Mouse (Mus musculus) urinary bladder, postnatal 4 days (tissue): ENCODE results near the gene Lcp2.
"Not testable (repeated sequence)": the region's sequence is repeated elsewhere in the genome, so short reads cannot be mapped to it uniquely, and the experiment has no call there.

Source experiments
- DNase-seq, 2 experiments: peaks; one replicate each; pipeline ENCODE4 v3.0.0; 2021 to 2022; ENCODE audit warnings: low spot score in 2 of 2

Lcp2 gene

DNA sequence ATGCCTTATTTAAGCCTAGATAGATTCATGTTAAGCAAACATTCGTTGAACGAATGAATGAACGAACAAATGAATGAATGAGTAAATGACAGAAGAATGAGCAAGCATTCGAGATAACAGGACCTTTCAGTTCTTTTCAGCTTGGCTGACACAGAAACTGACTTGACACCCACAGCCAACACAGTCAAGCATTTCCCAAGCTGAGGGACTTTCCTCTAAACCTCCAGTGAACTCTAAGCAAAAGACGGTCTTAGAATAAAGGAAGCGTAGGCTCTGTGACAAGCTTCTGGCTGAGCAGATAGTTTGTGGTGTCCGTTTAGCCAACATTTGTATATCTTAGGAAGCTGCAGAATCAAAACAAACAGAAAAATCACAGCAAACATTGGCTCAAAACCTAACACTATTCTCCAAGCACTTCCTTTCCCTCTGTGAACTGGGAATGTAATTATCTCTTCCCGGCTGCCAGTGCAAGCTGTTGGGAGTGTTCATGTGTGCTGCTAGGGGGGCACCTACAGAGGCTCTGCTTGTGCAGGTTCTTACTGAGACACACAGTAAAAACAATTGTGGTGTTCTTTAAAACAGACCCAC lies 39.5 kb downstream of the Lcp2 start:
- no peak for DNase-seq

DNA sequence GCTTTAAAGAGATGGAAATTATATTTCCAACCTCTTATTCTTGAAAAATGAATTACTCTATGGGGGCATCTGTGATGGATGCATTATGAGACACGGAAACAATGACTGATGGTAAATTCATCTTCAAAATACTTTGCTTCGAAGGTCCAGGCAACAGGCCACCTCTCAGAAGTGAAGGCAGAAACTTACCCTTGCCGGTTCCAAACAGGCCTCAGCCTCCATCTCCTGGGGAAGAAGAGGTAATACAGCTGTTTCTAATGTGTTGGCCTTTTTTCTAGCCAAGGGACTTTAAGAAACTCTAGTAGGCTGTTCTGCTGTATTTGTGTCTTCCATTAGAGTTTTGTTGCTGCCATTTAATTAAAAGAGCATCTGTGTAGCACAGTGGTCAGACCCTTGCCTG lies 40.3 kb downstream of the Lcp2 start:
- no peak for DNase-seq

DNA sequence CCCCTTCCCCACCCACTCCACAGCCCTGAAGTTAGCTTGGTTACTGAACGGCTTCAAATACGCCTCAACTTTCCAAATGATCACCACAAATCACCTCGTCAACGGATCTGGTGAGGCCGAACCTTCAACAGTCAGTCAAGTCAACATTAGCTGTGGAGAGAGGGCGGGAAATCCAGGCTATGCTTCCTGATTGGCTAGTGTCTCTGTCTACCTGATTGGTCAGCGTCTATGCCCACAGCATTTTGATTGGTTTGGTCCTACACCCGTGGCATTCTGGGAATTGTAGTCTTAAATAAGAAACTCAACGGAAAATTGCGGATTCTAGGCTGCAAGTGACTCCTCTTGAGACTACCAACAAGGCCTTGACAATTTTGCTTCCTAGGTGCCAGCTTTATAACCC lies 51.7 kb downstream of the Lcp2 start, which contains the start of gene 4930469K13Rik:
Gene 4930469K13Rik (minus strand): TSS at position 133 of the 400 bp plus-strand sequence.
- no peak for DNase-seq

DNA sequence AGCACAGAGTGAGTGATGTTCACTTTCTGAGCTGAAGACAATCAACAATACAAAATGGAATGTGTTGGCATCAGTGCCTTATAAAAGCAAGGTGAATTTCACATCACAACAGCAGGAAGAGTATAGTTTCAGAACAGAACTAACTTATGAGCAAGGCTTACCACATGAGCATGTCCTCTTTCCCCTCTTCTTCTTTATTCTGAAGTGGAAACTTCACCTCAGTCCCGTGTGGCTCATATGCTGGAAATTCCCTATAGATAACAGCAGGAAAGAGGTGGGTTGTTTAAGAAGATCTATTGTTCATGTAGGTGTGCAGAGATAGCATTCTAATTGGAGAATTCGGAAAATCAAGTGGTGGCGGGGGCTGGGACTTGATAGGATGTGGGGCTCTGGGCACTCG lies 55.1 kb downstream of the Lcp2 start:
- no peak for DNase-seq

DNA sequence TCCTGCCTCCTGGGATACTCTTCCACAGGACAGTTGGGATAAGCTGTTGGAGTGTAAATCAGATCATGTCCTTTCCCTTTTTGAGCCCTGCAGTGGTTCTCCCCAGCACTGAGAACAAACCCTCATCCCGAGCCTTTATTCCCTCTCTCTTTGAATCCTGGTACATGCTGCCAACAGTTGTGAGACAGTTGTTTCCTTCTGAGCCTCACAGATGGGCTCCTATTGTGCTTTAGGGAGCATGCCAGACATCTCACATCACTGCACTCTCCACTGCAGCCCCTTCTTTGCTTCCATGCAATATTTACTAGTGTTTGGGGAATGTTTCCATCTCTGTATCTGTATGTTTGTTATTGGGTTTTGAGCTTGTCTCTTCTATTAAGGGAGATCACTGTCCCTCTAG lies 58.2 kb downstream of the Lcp2 start:
- no peak for DNase-seq

DNA sequence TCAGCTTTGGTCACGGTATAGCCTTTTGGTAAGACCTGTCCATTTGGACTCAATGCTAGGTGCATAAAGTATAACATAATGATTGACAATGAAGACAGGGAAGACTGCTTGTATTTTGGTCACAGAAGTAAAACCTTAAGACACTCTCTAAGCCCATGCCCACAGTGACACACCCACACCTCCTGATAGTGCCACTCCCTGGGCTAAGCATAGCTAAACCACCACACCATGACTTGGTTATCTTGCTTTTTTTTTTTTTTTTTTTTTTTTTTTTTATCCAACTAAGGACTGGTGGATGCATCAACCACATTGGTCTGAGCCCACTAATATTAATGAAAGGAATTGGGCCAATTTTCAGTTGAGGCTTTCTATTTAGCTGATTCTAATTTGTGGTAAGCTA lies 62.5 kb downstream of the Lcp2 start:
- no peak for DNase-seq

DNA sequence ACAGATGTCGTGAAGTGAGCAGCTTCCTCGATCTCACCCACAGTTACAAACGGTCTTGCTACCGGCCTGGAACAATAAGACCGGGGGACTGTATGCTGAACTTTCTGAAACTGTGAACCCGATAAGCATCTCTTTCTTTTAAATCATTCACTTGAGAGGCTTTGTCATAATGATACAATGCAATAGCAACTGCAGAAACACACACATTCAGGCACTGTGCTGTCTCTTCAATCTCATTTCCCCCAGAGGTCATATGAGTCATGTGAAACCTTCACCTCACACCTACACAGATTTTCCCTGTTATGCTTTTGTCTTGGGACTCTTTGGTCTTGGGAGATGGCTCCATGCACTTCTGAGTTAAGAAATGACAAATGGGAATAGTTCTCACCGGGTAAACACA lies 65.2 kb downstream of the Lcp2 start:
- DNase-seq, result no peak

DNA sequence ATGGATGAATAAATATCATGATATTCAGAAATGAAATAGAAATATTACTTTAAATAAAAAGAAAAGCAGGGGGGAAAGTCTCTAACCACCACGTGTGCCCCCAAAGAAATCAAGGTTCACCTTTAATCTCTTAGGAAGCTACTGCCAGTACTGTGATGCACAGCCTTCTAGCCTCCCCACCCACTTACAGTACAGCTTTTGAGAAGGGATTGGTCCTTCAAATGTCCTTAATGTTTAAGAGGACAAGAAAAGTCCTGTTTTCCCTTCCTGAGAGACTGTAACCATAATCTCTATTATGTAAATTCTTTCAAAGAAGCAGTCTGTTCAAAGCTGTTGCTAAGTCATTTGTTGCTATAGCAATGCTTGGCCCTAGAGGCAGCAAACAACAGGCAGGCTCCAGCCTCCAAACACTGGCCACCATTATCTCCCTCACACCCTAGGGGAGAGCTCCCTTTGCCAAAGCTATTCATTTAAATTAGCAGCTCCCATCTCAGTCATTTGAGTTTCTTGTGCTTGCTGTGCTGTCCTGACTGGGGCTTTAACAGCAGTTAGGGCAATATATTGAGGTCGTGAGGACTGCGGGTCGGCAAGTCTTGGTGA lies 66.2 kb downstream of the Lcp2 start:
- no peak for DNase-seq

DNA sequence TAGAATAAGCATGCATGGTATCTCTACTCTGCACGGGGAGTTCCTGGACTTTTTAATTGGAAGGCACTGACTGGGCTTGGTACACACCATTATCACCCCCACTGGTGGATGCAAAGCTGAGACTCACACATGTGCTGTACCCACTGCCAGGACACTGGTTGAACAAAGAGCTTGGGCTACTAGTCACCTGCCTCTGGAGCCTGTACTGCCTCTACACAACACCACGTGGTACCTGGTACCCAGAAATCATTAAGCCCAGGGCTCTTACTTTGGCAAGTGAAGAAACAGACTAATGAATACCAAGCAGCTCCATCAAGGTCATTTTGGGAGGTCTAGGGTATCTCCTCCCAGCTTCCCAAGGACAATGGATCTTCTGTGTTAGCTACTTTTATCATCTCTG lies 67.0 kb downstream of the Lcp2 start:
- no peak for DNase-seq

DNA sequence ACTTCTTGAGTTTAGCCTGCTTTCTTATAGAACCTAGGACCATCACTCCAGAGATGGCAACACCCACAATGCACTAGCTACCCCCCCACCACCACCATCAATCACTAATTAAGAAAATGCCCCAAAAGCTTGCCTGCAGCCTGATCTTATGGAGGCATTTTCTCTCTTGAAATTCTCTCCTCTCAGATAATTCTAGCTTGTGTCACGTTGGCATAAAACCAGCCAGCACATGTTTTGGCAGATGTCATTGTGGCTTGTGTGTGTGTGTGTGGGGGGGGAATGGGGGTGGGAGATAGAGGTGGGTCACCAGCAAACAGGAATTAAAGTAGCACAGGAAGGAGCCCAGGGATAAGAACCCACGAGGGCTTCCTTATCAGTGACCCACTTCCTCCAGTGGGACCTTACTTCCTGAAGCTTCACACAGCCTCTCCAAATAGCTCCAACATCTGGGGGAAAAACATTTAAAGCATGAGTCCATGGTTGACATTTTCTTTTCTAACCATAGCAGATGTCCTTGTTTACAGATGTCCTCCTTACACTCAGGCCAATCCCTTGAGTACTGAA lies 69.9 kb downstream of the Lcp2 start:
- no peak for DNase-seq

DNA sequence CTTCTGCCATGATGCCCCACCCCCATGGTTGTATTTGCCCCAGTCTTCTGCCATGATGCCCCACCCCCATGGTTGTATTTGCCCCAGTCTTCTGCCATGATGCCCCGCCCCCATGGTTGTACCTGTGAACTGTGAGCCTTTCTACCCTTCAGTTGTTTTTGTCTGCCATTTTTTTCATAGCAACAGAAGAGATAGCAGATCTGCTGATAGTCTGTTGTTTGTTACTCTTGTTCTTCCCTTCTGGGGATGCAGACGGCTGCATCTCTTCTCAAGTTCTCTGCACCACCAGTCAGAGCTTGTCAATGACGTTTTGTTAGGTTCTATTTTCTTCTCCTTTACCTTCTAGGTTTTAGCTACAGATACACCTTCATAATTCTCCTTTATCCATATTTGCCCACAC lies 70.9 kb downstream of the Lcp2 start:
- no peak for DNase-seq

DNA sequence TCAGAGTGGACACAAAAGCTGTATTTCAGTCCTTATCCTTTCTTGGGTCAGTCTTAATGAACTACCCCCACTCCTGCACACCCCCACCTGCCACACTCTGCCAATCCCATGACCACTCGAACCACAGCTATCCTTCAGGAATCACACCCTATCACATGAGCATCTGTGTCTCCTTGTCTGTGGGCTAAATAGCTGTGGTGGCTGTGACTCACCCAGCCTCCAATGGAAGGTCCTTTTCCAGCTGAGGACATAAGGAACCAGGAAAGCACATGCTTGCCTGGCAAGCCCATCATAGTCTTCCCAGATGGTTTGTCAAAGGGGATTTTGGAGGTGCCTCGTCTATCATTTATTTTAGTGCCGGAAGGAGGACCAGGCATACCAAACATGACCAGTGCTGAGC lies 71.6 kb downstream of the Lcp2 start:
- DNase-seq, result no peak

DNA sequence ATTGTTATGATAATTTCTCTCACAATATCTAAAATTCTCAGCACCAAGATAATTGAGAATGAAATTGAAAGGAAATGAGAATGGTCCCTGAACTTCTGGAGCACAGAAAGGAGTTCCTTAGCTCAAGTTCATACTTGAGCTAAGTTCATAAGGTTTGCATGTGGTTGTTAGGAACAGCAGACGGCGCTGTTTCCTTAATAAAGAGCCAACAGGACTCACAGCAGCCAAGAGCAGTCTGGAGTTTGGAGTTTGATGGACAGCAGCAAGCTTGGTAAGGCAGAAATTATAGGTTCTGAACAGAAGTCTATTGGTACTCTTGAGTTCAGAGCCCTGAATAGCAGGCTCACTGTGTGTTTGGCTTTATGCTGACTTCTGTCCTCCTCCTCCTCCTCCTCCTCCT lies 76.4 kb downstream of the Lcp2 start:
- DNase-seq, result no peak

DNA sequence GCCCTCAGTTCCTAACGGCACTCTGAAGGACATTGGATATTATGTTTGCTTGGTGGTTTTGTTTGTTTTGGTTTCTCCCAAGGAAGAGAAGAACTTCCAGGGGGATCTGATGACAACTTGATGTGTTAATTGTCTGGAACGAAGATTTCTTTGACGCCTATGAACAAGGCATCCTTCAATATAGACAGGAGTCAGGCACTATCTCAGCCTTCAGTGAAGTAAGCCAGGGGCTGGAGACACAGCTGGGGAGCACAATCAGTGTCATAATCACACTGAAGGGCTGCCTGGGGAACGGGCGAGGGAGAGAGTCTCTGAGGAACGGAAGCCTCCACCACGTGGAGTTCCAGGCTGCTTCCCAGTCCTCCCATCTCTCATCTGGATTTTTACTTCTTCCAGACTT lies 78.1 kb downstream of the Lcp2 start:
- DNase-seq, result no peak

DNA sequence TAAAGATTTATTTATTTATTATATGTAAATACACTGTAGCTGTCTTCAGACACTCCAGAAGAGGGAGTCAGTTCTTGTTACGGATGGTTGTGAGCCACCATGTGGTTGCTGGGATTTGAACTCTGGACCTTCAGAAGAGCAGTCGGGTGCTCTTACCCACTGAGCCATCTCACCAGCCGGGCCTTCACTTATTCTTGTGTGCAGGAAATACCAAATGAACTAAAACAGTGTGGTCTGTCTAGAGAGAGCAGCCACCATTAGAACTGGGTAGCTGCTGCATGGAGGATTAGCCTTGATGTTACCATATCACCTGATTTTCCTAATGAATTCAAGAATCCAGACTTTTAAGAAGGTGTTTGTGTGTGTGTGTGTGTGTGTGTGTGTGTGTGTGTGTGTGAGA lies 79.0 kb downstream of the Lcp2 start:
- DNase-seq, result not testable (repeated sequence)

DNA sequence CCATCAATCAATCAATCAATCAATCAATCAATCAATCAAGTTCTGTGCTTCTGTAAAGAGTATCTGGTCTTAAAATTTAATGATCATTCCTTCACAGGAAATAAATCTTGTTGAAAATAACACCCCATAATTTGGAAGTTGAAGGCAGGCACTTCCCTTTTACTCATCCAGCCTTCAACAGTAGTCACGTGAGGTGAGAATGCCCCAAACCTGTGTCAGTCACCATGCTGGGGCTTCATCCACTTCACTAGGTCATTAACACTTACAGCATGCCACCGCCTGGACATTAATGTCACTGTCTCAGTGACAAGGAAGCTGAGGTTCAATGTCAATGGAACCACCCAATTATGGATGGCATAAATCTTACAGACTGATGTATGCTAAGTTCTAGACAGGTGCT lies 81.7 kb downstream of the Lcp2 start:
- no peak for DNase-seq

DNA sequence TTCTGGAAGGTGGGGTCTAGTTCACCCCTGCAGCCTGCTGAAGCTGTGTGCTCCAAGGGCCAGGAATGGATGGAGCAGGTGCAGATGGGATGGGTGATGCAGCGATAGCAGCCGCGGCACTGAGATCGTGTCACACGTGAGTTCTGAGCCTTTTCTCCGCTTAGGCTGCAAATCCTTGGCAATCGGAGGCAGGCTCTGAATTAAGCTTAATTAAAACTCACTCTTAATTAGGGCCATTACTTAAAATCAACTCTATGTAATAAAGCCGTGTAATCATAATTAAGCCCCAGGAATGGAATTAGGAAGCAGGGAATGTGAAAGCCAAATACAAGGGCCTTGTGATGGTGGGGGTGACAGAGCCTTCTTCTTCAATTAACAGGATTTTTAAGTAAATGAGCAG lies 92.6 kb downstream of the Lcp2 start:
- no peak for DNase-seq
